Mouse (Mus musculus): ENCODE measurements around the gene Copz1. TPM values are rescaled to one million over a fixed set of nuclear protein-coding genes. Genes with fewer than 3 reads are reported as not detected.

The Copz1 gene
- total and polyA plus RNA-seq, 2 experiments = 55.9 to 142 TPM

GRCm38 (mm10) chr15:103277949-103278348 lies 5.4 kb downstream of the Copz1 start:
- H3K4me1 ChIP-seq (ENCODE audit: control insufficient read depth, insufficient read depth, low read length) = peaks cover 25% of the 10 kb centered on the region
- TF ChIP-seq POLR2A (IDR thresholded peaks at IDR 0.05; ENCODE audit: extremely low read depth, insufficient read depth, low read length) (no peak), CTCF (IDR thresholded peaks at IDR 0.05; ENCODE audit: low read depth, low read length) (no peak)
- no peak overlapping the region for H3K27ac ChIP-seq (replicated peaks; ENCODE audit: insufficient read depth, low read depth, low read length)
- no peak overlapping the region for H3K4me3 ChIP-seq (ENCODE audit: insufficient read depth, low read depth, low read length)
- no peaks in the 10 kb centered on the region for H3K27me3 ChIP-seq (ENCODE audit: control insufficient read depth, insufficient read depth, low read length)
- H3K9ac ChIP-seq (ENCODE audit: low read depth, low read length) = no peak overlapping the region
- no peak for DNase-seq (ENCODE audit: extremely low read depth, low read depth, low spot score)
- 62% methylated on average over 7 of the region's 7 CpGs for WGBS
- no peaks in the 10 kb centered on the region for H3K36me3 ChIP-seq (ENCODE audit: control insufficient read depth, insufficient read depth, low read length)
- H3K79me2 ChIP-seq (ENCODE audit: control insufficient read depth, insufficient read depth, low read length) = peaks cover 25% of the 10 kb centered on the region; the same call in 1 of the 2 replicates

DNA sequence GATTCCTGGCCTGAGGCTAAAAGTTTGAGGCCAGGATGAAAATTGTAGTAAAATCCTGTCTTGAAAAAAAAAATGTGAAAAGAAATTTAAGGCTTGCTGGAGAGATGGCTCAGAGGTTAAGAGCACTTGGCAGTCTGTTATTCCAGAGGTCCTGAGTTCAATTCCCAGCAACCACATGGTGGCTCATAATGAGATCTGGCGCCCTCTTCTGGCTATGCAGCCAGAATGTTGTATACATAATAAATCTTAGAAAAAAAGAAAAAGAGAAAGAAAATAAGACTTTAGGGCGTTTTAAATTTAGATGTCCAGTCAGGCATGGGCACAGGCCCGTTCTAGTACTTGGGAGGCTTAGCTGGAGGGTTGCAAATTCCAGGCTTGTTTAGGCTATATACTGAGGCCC lies 7.2 kb downstream of the Copz1 start:
- H3K4me1 ChIP-seq (ENCODE audit: control insufficient read depth, insufficient read depth, low read length) = peaks cover 23% of the 10 kb centered on the region
- peak; percentile 40 for DNase-seq (ENCODE audit: extremely low read depth, low read depth, low spot score)

DNA sequence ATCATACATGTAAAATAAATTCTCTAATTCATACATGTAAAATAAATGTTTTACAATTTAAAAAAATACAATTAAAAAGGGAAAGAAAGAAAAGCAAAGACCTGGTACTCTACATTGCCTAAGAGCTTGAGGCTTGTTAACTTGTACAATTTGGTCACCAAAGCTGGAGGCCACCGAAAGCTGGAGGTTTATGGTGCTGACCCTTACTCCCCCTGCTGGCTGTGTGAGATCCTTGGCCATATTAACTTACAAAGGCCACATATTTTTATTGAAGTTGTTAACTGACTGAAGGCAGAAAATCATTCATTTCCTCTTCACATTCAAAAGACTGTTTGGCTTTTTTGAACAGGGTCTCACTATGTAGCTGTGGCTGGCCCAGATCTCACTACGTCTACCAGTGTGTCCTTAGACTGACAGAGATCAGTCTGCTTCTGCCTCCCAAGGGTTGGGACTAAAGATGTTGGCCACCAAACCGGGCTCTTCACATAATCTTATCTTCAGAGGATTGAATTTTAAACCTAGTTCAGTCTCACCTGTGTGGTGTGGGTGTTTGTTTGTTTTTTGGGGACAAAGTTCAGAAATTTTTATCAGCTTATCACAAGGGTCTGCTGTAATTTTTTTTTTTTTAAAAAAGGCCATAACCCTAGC lies 8.4 kb downstream of the Copz1 start:
- H3K27ac ChIP-seq (replicated peaks; ENCODE audit: insufficient read depth, low read depth, low read length) = peak overlapping the region; percentile 83
- no peak overlapping the region for H3K4me3 ChIP-seq (ENCODE audit: insufficient read depth, low read depth, low read length)
- no peaks in the 10 kb centered on the region for H3K36me3 ChIP-seq (ENCODE audit: control insufficient read depth, insufficient read depth, low read length)
- DNase-seq (ENCODE audit: extremely low read depth, low read depth, low spot score) = peak; percentile 95
- TF ChIP-seq CTCF (IDR thresholded peaks at IDR 0.05; ENCODE audit: low read depth, low read length) = peak; percentile 55; the same call in 1 of the 2 replicates
- no peak for TF ChIP-seq POLR2A (IDR thresholded peaks at IDR 0.05; ENCODE audit: extremely low read depth, insufficient read depth, low read length)
- H3K4me1 ChIP-seq (ENCODE audit: control insufficient read depth, insufficient read depth, low read length) = peaks cover 32% of the 10 kb centered on the region
- H3K27me3 ChIP-seq (ENCODE audit: control insufficient read depth, insufficient read depth, low read length) = no peaks in the 10 kb centered on the region
- 13% methylated on average over 3 of the region's 3 CpGs for WGBS
- peak overlapping the region; percentile 44 for H3K9ac ChIP-seq (ENCODE audit: low read depth, low read length)
- peaks cover 21% of the 10 kb centered on the region; the same call in 1 of the 2 replicates for H3K79me2 ChIP-seq (ENCODE audit: control insufficient read depth, insufficient read depth, low read length)

More for the DNA sequence above, 7.2 kb downstream of the Copz1 start:
- Histone ChIP-seq H3K79me2 (ENCODE audit: control insufficient read depth, insufficient read depth, low read length) (peaks cover 21% of the 10 kb centered on the region; the same call in 1 of the 2 replicates), H3K27me3 (ENCODE audit: control insufficient read depth, insufficient read depth, low read length) (no peaks in the 10 kb centered on the region), H3K4me3 (ENCODE audit: insufficient read depth, low read depth, low read length) (no peak overlapping the region), H3K27ac (replicated peaks; ENCODE audit: insufficient read depth, low read depth, low read length) (peak overlapping the region; percentile 88), H3K9ac (ENCODE audit: low read depth, low read length) (no peak overlapping the region), H3K36me3 (ENCODE audit: control insufficient read depth, insufficient read depth, low read length) (no peaks in the 10 kb centered on the region)
- WGBS = 65% methylated on average over 3 of the region's 3 CpGs
- TF ChIP-seq CTCF (IDR thresholded peaks at IDR 0.05; ENCODE audit: low read depth, low read length) = 0 out of 2 replicates have a peak, but pooled peaks have one; percentile 9
- TF ChIP-seq POLR2A (IDR thresholded peaks at IDR 0.05; ENCODE audit: extremely low read depth, insufficient read depth, low read length) = no peak

- no peaks in the 10 kb centered on the region for H3K36me3 ChIP-seq (ENCODE audit: control insufficient read depth, insufficient read depth, low read length)
- H3K27ac ChIP-seq (replicated peaks; ENCODE audit: insufficient read depth, low read depth, low read length) = peak overlapping the region; percentile 91
- 23% methylated on average over 3 of the region's 3 CpGs for WGBS
- H3K4me1 ChIP-seq (ENCODE audit: control insufficient read depth, insufficient read depth, low read length) = peaks cover 35% of the 10 kb centered on the region
- H3K79me2 ChIP-seq (ENCODE audit: control insufficient read depth, insufficient read depth, low read length) = peaks cover 21% of the 10 kb centered on the region; the same call in 1 of the 2 replicates
- peak overlapping the region; percentile 77 for H3K9ac ChIP-seq (ENCODE audit: low read depth, low read length)
- H3K4me3 ChIP-seq (ENCODE audit: insufficient read depth, low read depth, low read length) = no peak overlapping the region
- peak; percentile 96 for DNase-seq (ENCODE audit: extremely low read depth, low read depth, low spot score)
- no peaks in the 10 kb centered on the region for H3K27me3 ChIP-seq (ENCODE audit: control insufficient read depth, insufficient read depth, low read length)
- TF ChIP-seq POLR2A (IDR thresholded peaks at IDR 0.05; ENCODE audit: extremely low read depth, insufficient read depth, low read length) = no peak
- no peak for TF ChIP-seq CTCF (IDR thresholded peaks at IDR 0.05; ENCODE audit: low read depth, low read length)
These were observed 9.1 kb downstream of the Copz1 start for GRCm38 (mm10) chr15:103281465-103282205.

DNA sequence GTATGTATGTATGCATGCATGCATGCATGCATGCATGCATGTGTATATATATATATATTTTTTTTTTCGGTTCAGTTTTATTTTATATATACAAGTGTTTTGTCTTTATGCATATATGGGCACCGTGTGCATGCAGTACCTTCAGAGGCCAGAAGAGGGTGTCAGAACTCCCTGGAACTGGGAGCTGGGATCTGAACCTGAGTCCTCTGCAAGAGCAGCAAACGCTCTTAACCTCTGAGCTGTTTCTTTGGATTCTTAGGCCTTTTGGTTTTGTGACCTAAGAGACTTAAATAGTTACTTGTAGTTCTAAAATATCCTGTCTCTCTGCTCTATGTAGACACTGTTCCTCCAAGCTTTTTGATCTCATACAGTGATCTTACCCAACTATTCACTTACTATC lies 11.6 kb downstream of the Copz1 start:
- no peak for TF ChIP-seq POLR2A (IDR thresholded peaks at IDR 0.05; ENCODE audit: extremely low read depth, insufficient read depth, low read length)
- peak; percentile 75 for TF ChIP-seq CTCF (IDR thresholded peaks at IDR 0.05; ENCODE audit: low read depth, low read length)
- H3K27me3 ChIP-seq (ENCODE audit: control insufficient read depth, insufficient read depth, low read length) = no peaks in the 10 kb centered on the region
- peak; percentile 69 for DNase-seq (ENCODE audit: extremely low read depth, low read depth, low spot score)
- 58% methylated on average over 3 of the region's 3 CpGs for WGBS
- peaks cover 11% of the 10 kb centered on the region; the same call in 1 of the 2 replicates for H3K79me2 ChIP-seq (ENCODE audit: control insufficient read depth, insufficient read depth, low read length)
- H3K9ac ChIP-seq (ENCODE audit: low read depth, low read length) = no peak overlapping the region
- no peak overlapping the region for H3K27ac ChIP-seq (replicated peaks; ENCODE audit: insufficient read depth, low read depth, low read length)
- no peaks in the 10 kb centered on the region for H3K36me3 ChIP-seq (ENCODE audit: control insufficient read depth, insufficient read depth, low read length)
- H3K4me1 ChIP-seq (ENCODE audit: control insufficient read depth, insufficient read depth, low read length) = peaks cover 28% of the 10 kb centered on the region
- H3K4me3 ChIP-seq (ENCODE audit: insufficient read depth, low read depth, low read length) = no peak overlapping the region

Data from liver, adult 2 months (tissue).